In the genomic region with DNA sequence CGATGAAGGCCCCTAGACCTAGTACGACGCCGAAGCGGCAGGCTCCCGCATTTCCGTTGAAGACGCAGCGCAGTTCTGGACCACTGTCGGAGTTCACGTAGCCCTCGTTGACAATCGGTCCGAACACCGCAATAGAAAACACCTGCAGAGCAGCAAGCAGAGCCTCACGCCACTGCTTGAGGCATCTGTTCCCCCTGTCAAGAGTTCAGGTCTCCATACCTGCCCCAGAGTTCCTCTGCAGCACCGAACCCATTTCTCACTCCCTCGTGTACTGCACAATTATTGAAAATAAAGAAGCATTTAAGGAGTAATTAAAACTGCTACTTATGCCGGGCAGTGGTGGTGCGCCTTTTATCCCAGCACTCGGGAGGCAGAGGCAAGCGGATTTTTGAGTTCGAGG, we compare ENCODE assay signal across 7 mouse cellular contexts. TPM values are rescaled to one million over a fixed set of nuclear protein-coding genes. Genes with fewer than 3 reads are reported as not detected.
A peak's percentile ranks its signal among the peaks of the same experiment; 100 is the strongest.
DNase-seq lines count a peak whose midpoint lies in the region; ATAC-seq and TF ChIP-seq lines count a peak whose summit lies in the region.

No protein-coding gene starts in this region.

- ATAC-seq in lung, embryonic 14.5 days (ENCODE audit: insufficient read depth): no peak
- no peak for ATAC-seq in intestine, postnatal 0 days
- ATAC-seq in monocyte, adult 5-6 weeks (replicated peaks; ENCODE audit: insufficient number of reproducible peaks, low FRiP score, low TSS enrichment, poor library complexity, severe bottlenecking): no peak

- H3K9ac ChIP-seq in lung, embryonic 14.5 days: peak overlapping the region; percentile 30; the same call in 1 of the 2 replicates
- no peak overlapping the region for H3K9ac ChIP-seq in intestine, postnatal 0 days (ENCODE audit: low read depth, low read length)

- peak overlapping the region; percentile 63 for H3K4me2 ChIP-seq in lung, embryonic 14.5 days
- H3K4me2 ChIP-seq in intestine, postnatal 0 days (replicated peaks; ENCODE audit: low read depth): peak overlapping the region; percentile 61

- TF ChIP-seq POLR2A in embryonic fibroblast, embryonic 13.5 days (IDR thresholded peaks at IDR 0.05; ENCODE audit: low read depth, low read length): no peak
- TF ChIP-seq POLR2A in olfactory bulb, adult 2 months (IDR thresholded peaks at IDR 0.05; ENCODE audit: insufficient read depth, low read depth, low read length): no peak

- H3K4me1 ChIP-seq in lung, embryonic 14.5 days (ENCODE audit: insufficient read depth): peaks cover 3% of the 10 kb centered on the region; the same call in 1 of the 2 replicates
- no peaks in the 10 kb centered on the region for H3K4me1 ChIP-seq in embryonic fibroblast, embryonic 13.5 days (ENCODE audit: control insufficient read depth, insufficient read depth, low read length)
- peaks cover 6% of the 10 kb centered on the region; the same call in 1 of the 2 replicates for H3K4me1 ChIP-seq in intestine, postnatal 0 days (replicated peaks; ENCODE audit: control insufficient read depth, insufficient read depth, low read length)
- H3K4me1 ChIP-seq in olfactory bulb, adult 2 months (ENCODE audit: control insufficient read depth, insufficient read depth, low read length): peaks cover 25% of the 10 kb centered on the region

- peak overlapping the region; percentile 34 for H3K4me3 ChIP-seq in lung, embryonic 14.5 days (ENCODE audit: low read depth, low read length)
- H3K4me3 ChIP-seq in embryonic fibroblast, embryonic 13.5 days (ENCODE audit: insufficient read depth, low read length): peak overlapping the region; percentile 18; the same call in 1 of the 2 replicates
- peak overlapping the region; percentile 38 for H3K4me3 ChIP-seq in intestine, postnatal 0 days (ENCODE audit: low read depth, low read length)
- H3K4me3 ChIP-seq in olfactory bulb, adult 2 months (ENCODE audit: insufficient read depth, low read depth, low read length): peak overlapping the region; percentile 40

- no peak for TF ChIP-seq CTCF in lung, embryonic 14.5 days (IDR thresholded peaks at IDR 0.05; ENCODE audit: low read depth)
- no peak for TF ChIP-seq CTCF in embryonic fibroblast, embryonic 13.5 days (IDR thresholded peaks at IDR 0.05; ENCODE audit: borderline replicate concordance, insufficient read depth, low read length)
- TF ChIP-seq CTCF in intestine, postnatal 0 days (IDR thresholded peaks at IDR 0.05; ENCODE audit: low read depth): no peak
- no peak for TF ChIP-seq CTCF in olfactory bulb, adult 2 months (IDR thresholded peaks at IDR 0.05; ENCODE audit: insufficient read depth, low read depth, low read length)

- no peaks in the 10 kb centered on the region for H3K9me3 ChIP-seq in lung, embryonic 14.5 days (ENCODE audit: low read depth, low read length)
- no peaks in the 10 kb centered on the region for H3K9me3 ChIP-seq in intestine, postnatal 0 days (ENCODE audit: control insufficient read depth)

- peaks cover 43% of the 10 kb centered on the region for H3K27me3 ChIP-seq in lung, embryonic 14.5 days (ENCODE audit: insufficient read depth, low read length)
- peaks cover 36% of the 10 kb centered on the region for H3K27me3 ChIP-seq in intestine, postnatal 0 days (replicated peaks; ENCODE audit: control insufficient read depth, insufficient read depth, low read length)

- H3K36me3 ChIP-seq in lung, embryonic 14.5 days (ENCODE audit: insufficient read depth): peaks cover 7% of the 10 kb centered on the region
- H3K36me3 ChIP-seq in intestine, postnatal 0 days (ENCODE audit: control insufficient read depth, insufficient read depth): peaks cover 4% of the 10 kb centered on the region; the same call in 1 of the 2 replicates

- no peak for DNase-seq in lung, embryonic 14.5 days
- DNase-seq in lung, postnatal 36 days: no peak
- no peak for DNase-seq in adrenal gland, postnatal 36 days

- WGBS in lung, embryonic 14.5 days: 17% methylated on average over 23 of the region's 23 CpGs
- 23% methylated on average over 23 of the region's 23 CpGs for WGBS in intestine, postnatal 0 days
- 25% methylated on average over 23 of the region's 23 CpGs for WGBS in olfactory bulb, adult 2 months

- no peak overlapping the region for H3K27ac ChIP-seq in lung, embryonic 14.5 days (ENCODE audit: low read depth)
- H3K27ac ChIP-seq in embryonic fibroblast, embryonic 13.5 days (ENCODE audit: insufficient read depth, low read length): no peak overlapping the region
- H3K27ac ChIP-seq in intestine, postnatal 0 days (ENCODE audit: low read depth, low read length): no peak overlapping the region
- H3K27ac ChIP-seq in olfactory bulb, adult 2 months (ENCODE audit: insufficient read depth, low read depth, low read length): no peak overlapping the region

RNA-seq across cellular contexts. Expression of a gene that starts 2.2 kb away (rescaled TPM):
- polyA plus RNA-seq in lung, embryonic 14.5 days (2014; fragmentation: Nextera tagmentation; extraction: Ambion mirVana): 0.83 and 1.3 TPM in 2 replicates
- 0.99 and 1.1 TPM in 2 replicates for polyA plus RNA-seq in embryonic fibroblast, embryonic 13.5 days (2011; ENCODE audit: insufficient read length, low read depth, missing spikeins)
- 6.0 and 6.2 TPM in 2 replicates for polyA plus RNA-seq in intestine, postnatal 0 days (2015; fragmentation: Nextera tagmentation; extraction: Ambion mirVana)
- polyA plus RNA-seq in olfactory bulb, adult 2 months (2012; ENCODE audit: insufficient read depth, insufficient read length, low replicate concordance, missing spikeins): not detected in 2 replicates
- total RNA-seq in adrenal gland, postnatal 36 days (2021): 1 to 10 TPM; 1.7 to 2.0 TPM
- not detected in 3 replicates for total RNA-seq in monocyte, adult 5-6 weeks (2017)

RNA-seq across cellular contexts. Expression of a gene that starts 8.4 kb away (rescaled TPM):
- polyA plus RNA-seq in lung, embryonic 14.5 days (2014; fragmentation: Nextera tagmentation; extraction: Ambion mirVana): 53.9 and 54.4 TPM in 2 replicates
- 26.8 and 34.7 TPM in 2 replicates for polyA plus RNA-seq in embryonic fibroblast, embryonic 13.5 days (2011; ENCODE audit: insufficient read length, low read depth, missing spikeins)
- polyA plus RNA-seq in intestine, postnatal 0 days (2015; fragmentation: Nextera tagmentation; extraction: Ambion mirVana): 42.0 and 42.2 TPM in 2 replicates
- polyA plus RNA-seq in olfactory bulb, adult 2 months (2012; ENCODE audit: insufficient read depth, insufficient read length, low replicate concordance, missing spikeins): not detected in 2 replicates
- 10 to 100 TPM; 34.5 to 42.0 TPM for total RNA-seq in adrenal gland, postnatal 36 days (2021)
- total RNA-seq in monocyte, adult 5-6 weeks (2017): 12.4 to 19.8 TPM (median 15.4 TPM) in 3 replicates

RNA-seq across cellular contexts. Expression of a gene that starts 8.4 kb away (rescaled TPM):
- polyA plus RNA-seq in lung, embryonic 14.5 days (2014; fragmentation: Nextera tagmentation; extraction: Ambion mirVana): 3.5 and 5.0 TPM in 2 replicates
- polyA plus RNA-seq in embryonic fibroblast, embryonic 13.5 days (2011; ENCODE audit: insufficient read length, low read depth, missing spikeins): 1.2 and 2.4 TPM in 2 replicates
- 32.4 and 38.0 TPM in 2 replicates for polyA plus RNA-seq in intestine, postnatal 0 days (2015; fragmentation: Nextera tagmentation; extraction: Ambion mirVana)
- polyA plus RNA-seq in olfactory bulb, adult 2 months (2012; ENCODE audit: insufficient read depth, insufficient read length, low replicate concordance, missing spikeins): not detected in 2 replicates
- total RNA-seq in adrenal gland, postnatal 36 days (2021): 1 to 10 TPM; 4.5 to 6.1 TPM
- 0.48 to 3.0 TPM (median 2.1 TPM) in 3 replicates for total RNA-seq in monocyte, adult 5-6 weeks (2017)

RNA-seq across cellular contexts. Expression of a gene that starts 18.1 kb away (rescaled TPM):
- 32.9 and 34.0 TPM in 2 replicates for polyA plus RNA-seq in lung, embryonic 14.5 days (2014; fragmentation: Nextera tagmentation; extraction: Ambion mirVana)
- 21.6 and 22.2 TPM in 2 replicates for polyA plus RNA-seq in embryonic fibroblast, embryonic 13.5 days (2011; ENCODE audit: insufficient read length, low read depth, missing spikeins)
- polyA plus RNA-seq in intestine, postnatal 0 days (2015; fragmentation: Nextera tagmentation; extraction: Ambion mirVana): 13.4 and 13.5 TPM in 2 replicates
- not detected in 2 replicates for polyA plus RNA-seq in olfactory bulb, adult 2 months (2012; ENCODE audit: insufficient read depth, insufficient read length, low replicate concordance, missing spikeins)
- total RNA-seq in adrenal gland, postnatal 36 days (2021): 10 to 100 TPM; 47.5 to 51.1 TPM
- 14.6 to 21.7 TPM (median 15.7 TPM) in 3 replicates for total RNA-seq in monocyte, adult 5-6 weeks (2017)

RNA-seq across cellular contexts. Expression of a gene that starts 19.9 kb away (rescaled TPM):
- 97.9 and 112 TPM in 2 replicates for polyA plus RNA-seq in lung, embryonic 14.5 days (2014; fragmentation: Nextera tagmentation; extraction: Ambion mirVana)
- polyA plus RNA-seq in embryonic fibroblast, embryonic 13.5 days (2011; ENCODE audit: insufficient read length, low read depth, missing spikeins): 24.8 and 27.5 TPM in 2 replicates
- 23.8 and 25.2 TPM in 2 replicates for polyA plus RNA-seq in intestine, postnatal 0 days (2015; fragmentation: Nextera tagmentation; extraction: Ambion mirVana)
- not detected in 2 replicates for polyA plus RNA-seq in olfactory bulb, adult 2 months (2012; ENCODE audit: insufficient read depth, insufficient read length, low replicate concordance, missing spikeins)
- total RNA-seq in adrenal gland, postnatal 36 days (2021): 10 to 100 TPM; 36.0 to 38.5 TPM
- 9.7 to 19.8 TPM (median 18.6 TPM) in 3 replicates for total RNA-seq in monocyte, adult 5-6 weeks (2017)
